Mouse (Mus musculus): ENCODE measurements around the gene Tekt3.

GRCm38 (mm10) chr11:63017327-63018082, 43.9 kb upstream of the Tekt3 start:
- TF ChIP-seq POLR2A (IDR thresholded peaks at IDR 0.05; ENCODE audit: insufficient read length, low read depth) = no peak
- TF ChIP-seq USF1 (IDR thresholded peaks at IDR 0.05; ENCODE audit: low read depth) = no peak
- TF ChIP-seq E2F4 (IDR thresholded peaks at IDR 0.05; ENCODE audit: insufficient read depth) = no peak
- TF ChIP-seq MAX (IDR thresholded peaks at IDR 0.05; ENCODE audit: low read depth) = no peak
- no peak for TF ChIP-seq CEBPB (IDR thresholded peaks at IDR 0.05; ENCODE audit: insufficient read depth, poor library complexity, severe bottlenecking)
- TF ChIP-seq TCF12 (IDR thresholded peaks at IDR 0.05; ENCODE audit: insufficient read depth, poor library complexity, severe bottlenecking) = no peak
- TF ChIP-seq TCF3 (IDR thresholded peaks at IDR 0.05; ENCODE audit: insufficient read length, low read depth) = no peak
- TF ChIP-seq POLR2AphosphoS2 (IDR thresholded peaks at IDR 0.05; ENCODE audit: insufficient read length, low read depth) = no peak
